Mouse (Mus musculus) testis, adult 2 months (tissue): Measurements from ENCODE around the gene P4ha1.

Source experiments
- CTCF ChIP-seq: fragments of 200-500 bp; IDR thresholded peaks from 2 replicates; pipeline ENCODE4 v1.5.1; 2012; ENCODE audit warnings: low read depth, mild to moderate bottlenecking, inconsistent platforms, low read length, moderate library complexity; ENCODE audit not compliant: control insufficient read depth, insufficient read depth, insufficient replicate concordance
- POLR2A ChIP-seq: fragments of 200-500 bp; IDR thresholded peaks from 2 replicates; pipeline ENCODE4 v1.6.1; 2012; ENCODE audit warnings: low read depth, mild to moderate bottlenecking, inconsistent platforms, low read length, moderate library complexity; ENCODE audit not compliant: control insufficient read depth

GRCm38 (mm10) chr10:59291536-59291935 is 31.6 kb upstream of the P4ha1 start:
- TF ChIP-seq CTCF: no peak
- no peak for TF ChIP-seq POLR2A
